Mouse (Mus musculus): Measurements from ENCODE around the gene Mstn. TPM values are rescaled to one million over a fixed set of nuclear protein-coding genes. Genes with fewer than 3 reads are reported as not detected.

The Mstn gene
- polyA plus RNA-seq (2015; fragmentation: Nextera tagmentation; extraction: Ambion mirVana): 0.27 and 0.33 TPM in 2 replicates

GRCm38 (mm10) chr1:53061340-53061739 is at the start of gene Mstn:
Gene Mstn (plus strand): TSS chr1:53061640.
- no peak for DNase-seq (ENCODE audit: low spot score)

- DNase-seq (ENCODE audit: low spot score): no peak
Measured at GRCm38 (mm10) chr1:53014716-53015115, 46.7 kb upstream of the Mstn start.

GRCm38 (mm10) chr1:53015606-53016005 is 45.8 kb upstream of the Mstn start:
- no peak for DNase-seq (ENCODE audit: low spot score)

- DNase-seq (ENCODE audit: low spot score): no peak
Measured at GRCm38 (mm10) chr1:53018746-53019505, 42.5 kb upstream of the Mstn start.

GRCm38 (mm10) chr1:53020079-53020478 is 41.4 kb upstream of the Mstn start, which contains the start of gene 1700019D03Rik:
Gene 1700019D03Rik (minus strand): TSS chr1:53020179.
- no peak for DNase-seq (ENCODE audit: low spot score)

- DNase-seq (ENCODE audit: low spot score): peak; percentile 30
Measured at GRCm38 (mm10) chr1:53032550-53032949, 28.9 kb upstream of the Mstn start.

GRCm38 (mm10) chr1:53037443-53037871 is 24.0 kb upstream of the Mstn start:
- no peak for DNase-seq (ENCODE audit: low spot score)

GRCm38 (mm10) chr1:53049763-53050427 is 11.5 kb upstream of the Mstn start:
- no peak for DNase-seq (ENCODE audit: low spot score)

- DNase-seq (ENCODE audit: low spot score): peak; percentile 67
Measured at GRCm38 (mm10) chr1:53053087-53054022, 8.1 kb upstream of the Mstn start.

- DNase-seq (ENCODE audit: low spot score): no peak
Measured at GRCm38 (mm10) chr1:53059106-53059505, 2.3 kb upstream of the Mstn start.

GRCm38 (mm10) chr1:53060499-53060898 is 941 bp upstream of the Mstn start:
- DNase-seq (ENCODE audit: low spot score): no peak

GRCm38 (mm10) chr1:53061871-53062608 is 600 bp downstream of the Mstn start:
- DNase-seq (ENCODE audit: low spot score): no peak

GRCm38 (mm10) chr1:53063921-53064320 is 2.5 kb downstream of the Mstn start:
- DNase-seq (ENCODE audit: low spot score): no peak

GRCm38 (mm10) chr1:53069726-53070514 is 8.5 kb downstream of the Mstn start:
- no peak for DNase-seq (ENCODE audit: low spot score)

GRCm38 (mm10) chr1:53070664-53071175 is 9.3 kb downstream of the Mstn start:
- no peak for DNase-seq (ENCODE audit: low spot score)

- DNase-seq (ENCODE audit: low spot score): no peak
Measured at GRCm38 (mm10) chr1:53076656-53077055, 15.2 kb downstream of the Mstn start.

GRCm38 (mm10) chr1:53079876-53080275 is 18.4 kb downstream of the Mstn start:
- no peak for DNase-seq (ENCODE audit: low spot score)

GRCm38 (mm10) chr1:53080603-53081002 is 19.2 kb downstream of the Mstn start:
- no peak for DNase-seq (ENCODE audit: low spot score)

- no peak for DNase-seq (ENCODE audit: low spot score)
Measured at GRCm38 (mm10) chr1:53085256-53085655, 23.8 kb downstream of the Mstn start.

- DNase-seq (ENCODE audit: low spot score): no peak
Measured at GRCm38 (mm10) chr1:53085991-53086390, 24.6 kb downstream of the Mstn start.

Data from thymus, postnatal 0 days (tissue).